Mouse (Mus musculus): ENCODE results near the gene Pnldc1.
"Not testable (repeated sequence)": the region's sequence is repeated elsewhere in the genome, so short reads cannot be mapped to it uniquely, and the experiment has no call there.

GRCm38 (mm10) chr17:12939377-12940148 lies 29.5 kb upstream of the Pnldc1 start:
- TF ChIP-seq CTCF (IDR thresholded peaks at IDR 0.05; ENCODE audit: control insufficient read depth, insufficient read depth, insufficient replicate concordance, low read depth, low read length); POLR2A (IDR thresholded peaks at IDR 0.05; ENCODE audit: control insufficient read depth, low read depth, low read length): not testable (repeated sequence)
